Mouse (Mus musculus): ENCODE measurements around the gene Syf2. TPM values are rescaled to one million over a fixed set of nuclear protein-coding genes. Genes with fewer than 3 reads are reported as not detected.

The Syf2 gene
- total and polyA plus RNA-seq, 3 experiments: 59.2 to 77.1 (median 76.1) TPM

- Histone ChIP-seq H3K9ac (ENCODE audit: insufficient read depth, low read depth) (peak overlapping the region; percentile 94), H3K4me3 (replicated peaks in 1 of 3; ENCODE audit: low read depth in 2 of 3, low read length in 2 of 3, poor library complexity in 1 of 3) (peak overlapping the region; percentile 66 to 96 (median 68)), H3K36me3 (replicated peaks in 1 of 2; ENCODE audit: control insufficient read depth in 1 of 2, insufficient read depth in 1 of 2, low read length in 1 of 2) (peaks cover 22 to 34% of the 10 kb centered on the region in 2 experiments), H3K9me3 (replicated peaks; ENCODE audit: low read length) (no peaks in the 10 kb centered on the region), H3K27me3 (replicated peaks) (no peaks in the 10 kb centered on the region), H3K4me2 (ENCODE audit: insufficient read depth, low read depth, poor library complexity, severe bottlenecking) (peak overlapping the region; percentile 38; the same call in 1 of the 2 replicates), H3K4me1 (ENCODE audit: control insufficient read depth in 1 of 2, insufficient read depth in 2 of 2) (peaks cover 9 to 61% of the 10 kb centered on the region in 2 experiments), H3K79me2 (replicated peaks; ENCODE audit: control insufficient read depth, extremely low read depth, insufficient read depth, poor library complexity, severe bottlenecking) (peaks cover 29% of the 10 kb centered on the region), H3K27ac (ENCODE audit: insufficient read depth, low read depth) (peak overlapping the region; percentile 9; the same call in 1 of the 2 replicates)
- in situ Hi-C loops (cut with MboI; ENCODE audit: low pct_ligation_motif_present, low pct_unique_long_range_greater_than_20kb, low sequenced_read_pairs) (no loop called here), dilution Hi-C loops (cut with MboI; ENCODE audit: extremely low pct_ligation_motif_present, extremely low pct_unique_long_range_greater_than_20kb, low sequenced_read_pairs) (no loop called here)
- TF ChIP-seq MEF2A (IDR thresholded peaks at IDR 0.05; ENCODE audit: borderline replicate concordance, low read depth, low read length) (0 out of 2 replicates have a peak, but pooled peaks have one; percentile 17), USF2 (conservative IDR thresholded peaks at IDR 0.05; ENCODE audit: low read depth, low read length) (no peak), TCF12 (IDR thresholded peaks at IDR 0.05; ENCODE audit: low read depth, low read length) (no peak), EP300 (IDR thresholded peaks at IDR 0.05; ENCODE audit: low read length) (0 out of 2 replicates have a peak, but pooled peaks have one; percentile 2)
- no peak for DNase-seq (ENCODE audit: extremely low read depth)
Observed at GRCm38 (mm10) chr4:134922111-134922924, 8.4 kb upstream of the Syf2 start.

- peaks cover 9 to 58% of the 10 kb centered on the region in 2 experiments for H3K4me1 ChIP-seq (ENCODE audit: control insufficient read depth in 1 of 2, insufficient read depth in 2 of 2)
- H3K36me3 ChIP-seq (replicated peaks in 1 of 2; ENCODE audit: control insufficient read depth in 1 of 2, insufficient read depth in 1 of 2, low read length in 1 of 2): peaks cover 28 to 40% of the 10 kb centered on the region in 2 experiments
- no peak for DNase-seq (ENCODE audit: extremely low read depth)
- H3K9me3 ChIP-seq (replicated peaks; ENCODE audit: low read length): no peaks in the 10 kb centered on the region
- H3K4me2 ChIP-seq (ENCODE audit: insufficient read depth, low read depth, poor library complexity, severe bottlenecking): peak overlapping the region; percentile 38
- H3K27me3 ChIP-seq (replicated peaks): no peaks in the 10 kb centered on the region
- in situ Hi-C loops (cut with MboI; ENCODE audit: low pct_ligation_motif_present, low pct_unique_long_range_greater_than_20kb, low sequenced_read_pairs) (no loop called here), dilution Hi-C loops (cut with MboI; ENCODE audit: extremely low pct_ligation_motif_present, extremely low pct_unique_long_range_greater_than_20kb, low sequenced_read_pairs) (no loop called here)
- peak overlapping the region; percentile 94 for H3K9ac ChIP-seq (ENCODE audit: insufficient read depth, low read depth)
- peak overlapping the region; percentile 66 to 96 (median 68) for H3K4me3 ChIP-seq (replicated peaks in 1 of 3; ENCODE audit: low read depth in 2 of 3, low read length in 2 of 3, poor library complexity in 1 of 3)
- peak overlapping the region; percentile 17; the same call in 1 of the 2 replicates for H3K27ac ChIP-seq (ENCODE audit: insufficient read depth, low read depth)
- peaks cover 29% of the 10 kb centered on the region for H3K79me2 ChIP-seq (replicated peaks; ENCODE audit: control insufficient read depth, extremely low read depth, insufficient read depth, poor library complexity, severe bottlenecking)
- TF ChIP-seq KAT2A (IDR thresholded peaks at IDR 0.05; ENCODE audit: insufficient replicate concordance, low read length) (no peak), CHD1 (IDR thresholded peaks at IDR 0.05; ENCODE audit: low read depth, low read length) (peak; percentile 51; the same call in 1 of the 2 replicates), ZC3H11A (IDR thresholded peaks at IDR 0.05; ENCODE audit: low read depth, low read length) (no peak), MAX (IDR thresholded peaks at IDR 0.05; ENCODE audit: low read length) (peak; percentile 12; the same call in 1 of the 2 replicates), RCOR1 (conservative IDR thresholded peaks at IDR 0.05; ENCODE audit: low read depth, low read length) (no peak), TCF12 (IDR thresholded peaks at IDR 0.05; ENCODE audit: low read depth, low read length) (peak; percentile 13; the same call in 1 of the 2 replicates), JUN (IDR thresholded peaks at IDR 0.05; ENCODE audit: insufficient read depth, low read depth, low read length) (no peak), MXI1 (IDR thresholded peaks at IDR 0.05; ENCODE audit: low read depth, low read length) (peak; percentile 47), BHLHE40 (IDR thresholded peaks at IDR 0.05; ENCODE audit: low read depth, low read length) (peak; percentile 51; the same call in 1 of the 2 replicates), ETS1 (conservative IDR thresholded peaks at IDR 0.05; ENCODE audit: low read depth, low read length) (no peak)
Observed at GRCm38 (mm10) chr4:134922925-134923244, 7.8 kb upstream of the Syf2 start.
